Mouse (Mus musculus) embryonic facial prominence, embryonic 14.5 days (tissue): ENCODE data around the gene Got1. TPM values are rescaled to one million over a fixed set of nuclear protein-coding genes. Genes with fewer than 3 reads are reported as not detected.

Source experiments
- ATAC-seq: fragments of 200-750 bp; cut with Nextera tagmentation; 2 replicates; pipeline ENCODE4 v1.8.0; 2017; ENCODE audit warnings: low read depth, moderate number of reproducible peaks, moderate TSS enrichment
- DNase-seq: peaks from one replicate; pipeline ENCODE4 v3.0.0-alpha.2; 2015; ENCODE audit warnings: low spot score
- H3K27ac ChIP-seq: fragments of 300-500 bp; sonication (generic); replicated peaks from 2 replicates; pipeline ENCODE4 v1.5.1; 2014; ENCODE audit warnings: low read depth, mild to moderate bottlenecking, low read length, moderate library complexity
- H3K27me3 ChIP-seq: fragments of 300-500 bp; sonication (generic); replicated peaks from 2 replicates; pipeline ENCODE4 v1.6.1; 2014; ENCODE audit warnings: low read length; ENCODE audit not compliant: control insufficient read depth, insufficient read depth
- H3K36me3 ChIP-seq: fragments of 300-500 bp; sonication (generic); 2 replicates; pipeline ENCODE4 v1.6.1; 2014; ENCODE audit warnings: low read length, mixed read lengths; ENCODE audit not compliant: control insufficient read depth, insufficient read depth
- H3K4me1 ChIP-seq: fragments of 300-500 bp; sonication (generic); 2 replicates; pipeline ENCODE4 v1.6.1; 2014; ENCODE audit warnings: antibody characterized with exemption, low read length; ENCODE audit not compliant: control insufficient read depth, insufficient read depth
- H3K4me2 ChIP-seq: fragments of 300-500 bp; sonication (generic); 2 replicates; pipeline ENCODE4 v1.6.1; 2014; ENCODE audit warnings: low read depth, mild to moderate bottlenecking, low read length, moderate library complexity, mixed read lengths
- H3K4me3 ChIP-seq: fragments of 300-500 bp; sonication (generic); 2 replicates; pipeline ENCODE4 v1.5.1; 2014; ENCODE audit warnings: low read depth, mild to moderate bottlenecking, low read length
- H3K9ac ChIP-seq: fragments of 300-500 bp; sonication (generic); 2 replicates; pipeline ENCODE4 v1.6.1; 2014; ENCODE audit warnings: low read depth, mild to moderate bottlenecking, low read length, moderate library complexity, mixed read lengths
- H3K9me3 ChIP-seq: fragments of 300-500 bp; sonication (generic); 2 replicates; pipeline ENCODE4 v1.6.1; 2016; ENCODE audit warnings: low read length; ENCODE audit not compliant: control insufficient read depth
- WGBS: fragments of 180-500 bp; shearing (Covaris S2); extraction: QIAGEN DNeasy Blood & Tissue Kit; methylation state at CpG from one replicate; pipeline ENCODE4 v1.1.7; 2014; 5-methylcytosine and 5-hydroxymethylcytosine counted together
- polyA plus RNA-seq: library from polyadenylated mRNA; unstranded; fragments of >200 nt; fragmentation: Nextera tagmentation; extraction: Ambion mirVana; gene quantifications from 2 replicates; pipeline ENCODE4 v1.2.1, GENCODE M21; 2014

The Got1 gene
- polyA plus RNA-seq, 1 experiment from 2014 or later, result 33.1 TPM

DNA sequence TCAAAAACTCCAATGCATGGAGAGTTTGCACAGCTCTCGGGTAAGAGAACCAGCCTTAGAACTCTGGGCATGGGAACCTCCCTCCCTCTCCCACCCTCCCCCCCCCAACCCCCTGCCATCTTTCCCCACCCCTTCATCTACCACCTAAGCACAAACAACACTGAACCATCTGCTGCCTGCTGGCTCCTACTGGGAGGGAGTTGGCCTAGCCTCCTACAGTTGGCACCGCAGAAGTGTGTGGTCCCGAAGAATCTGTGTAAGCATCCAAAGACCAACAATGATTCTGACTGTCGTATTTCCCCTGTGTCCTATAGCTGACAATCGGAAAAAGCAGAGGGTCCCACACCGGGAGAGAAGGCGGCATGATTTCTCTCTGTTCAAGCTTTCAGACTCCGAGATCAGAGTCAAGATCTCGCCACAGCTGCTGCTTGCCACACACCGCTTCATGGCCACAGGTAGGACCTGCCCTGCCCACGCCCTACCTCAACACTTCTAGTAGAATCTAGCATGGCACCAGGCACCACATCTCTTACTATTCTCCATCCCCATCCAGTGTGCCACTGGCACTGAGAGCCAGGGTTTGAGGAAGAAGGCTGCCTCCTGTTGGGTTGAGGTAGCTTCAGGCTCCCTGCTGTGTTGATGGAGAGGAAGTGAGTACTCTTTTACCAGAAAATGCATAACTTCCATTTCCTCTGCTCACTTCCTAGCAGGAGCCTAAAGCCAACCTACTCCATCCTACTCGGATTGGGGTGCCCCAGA is 56.3 kb downstream of the Got1 start:
- Histone ChIP-seq H3K4me1 (peaks cover 6% of the 10 kb centered on the region; the same call in 1 of the 2 replicates), H3K4me2 (no peak overlapping the region), H3K27me3 (no peaks in the 10 kb centered on the region), H3K4me3 (no peak overlapping the region), H3K36me3 (no peaks in the 10 kb centered on the region), H3K27ac (no peak overlapping the region), H3K9me3 (no peaks in the 10 kb centered on the region), H3K9ac (no peak overlapping the region)
- 82% methylated on average over 12 of the region's 12 CpGs for WGBS
- DNase-seq (no peak), ATAC-seq (no peak)

GRCm38 (mm10) chr19:43465601-43466255 is 58.7 kb downstream of the Got1 start:
- no peak for ATAC-seq
- no peaks in the 10 kb centered on the region for H3K27me3 ChIP-seq
- no peaks in the 10 kb centered on the region for H3K9me3 ChIP-seq
- H3K36me3 ChIP-seq, result no peaks in the 10 kb centered on the region
- H3K4me2 ChIP-seq, result no peak overlapping the region
- DNase-seq, result no peak
- no peak overlapping the region for H3K9ac ChIP-seq
- 90% methylated on average over 14 of the region's 14 CpGs for WGBS
- H3K4me3 ChIP-seq, result no peak overlapping the region
- peaks cover 6% of the 10 kb centered on the region; the same call in 1 of the 2 replicates for H3K4me1 ChIP-seq
- H3K27ac ChIP-seq, result no peak overlapping the region

GRCm38 (mm10) chr19:43465076-43465475 is 59.3 kb downstream of the Got1 start:
- H3K9ac ChIP-seq, result no peak overlapping the region
- H3K4me2 ChIP-seq, result no peak overlapping the region
- DNase-seq (no peak), ATAC-seq (no peak)
- H3K9me3 ChIP-seq, result no peaks in the 10 kb centered on the region
- no peaks in the 10 kb centered on the region for H3K36me3 ChIP-seq
- 92% methylated on average over 11 of the region's 11 CpGs for WGBS
- peaks cover 6% of the 10 kb centered on the region; the same call in 1 of the 2 replicates for H3K4me1 ChIP-seq
- H3K27me3 ChIP-seq, result no peaks in the 10 kb centered on the region
- H3K4me3 ChIP-seq, result no peak overlapping the region
- H3K27ac ChIP-seq, result no peak overlapping the region

DNA sequence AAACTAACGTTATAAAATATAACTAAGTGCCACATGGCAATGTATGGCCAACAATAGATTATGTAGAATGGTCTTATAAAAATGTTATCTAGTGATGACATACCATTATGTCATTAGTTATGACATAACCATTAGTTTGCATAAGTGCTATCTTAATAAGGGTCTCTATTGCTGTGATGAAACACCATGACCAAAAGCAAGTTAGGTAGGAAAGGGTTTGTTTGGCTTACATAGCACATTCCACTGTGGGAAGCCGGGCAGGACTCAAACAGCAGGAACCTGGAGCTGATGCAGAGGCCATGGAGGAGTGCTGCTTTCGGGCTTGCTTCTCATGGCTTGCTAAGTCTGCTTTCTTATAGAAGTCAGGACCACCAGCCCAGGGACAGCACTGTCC is 60.1 kb downstream of the Got1 start:
- Histone ChIP-seq H3K4me1 (peaks cover 2% of the 10 kb centered on the region; the same call in 1 of the 2 replicates), H3K27ac (no peak overlapping the region), H3K27me3 (no peaks in the 10 kb centered on the region), H3K9ac (no peak overlapping the region), H3K36me3 (no peaks in the 10 kb centered on the region), H3K4me2 (no peak overlapping the region), H3K9me3 (no peaks in the 10 kb centered on the region), H3K4me3 (no peak overlapping the region)
- WGBS, result 71% methylated on average over 3 of the region's 3 CpGs
- DNase-seq (no peak), ATAC-seq (no peak)

DNA sequence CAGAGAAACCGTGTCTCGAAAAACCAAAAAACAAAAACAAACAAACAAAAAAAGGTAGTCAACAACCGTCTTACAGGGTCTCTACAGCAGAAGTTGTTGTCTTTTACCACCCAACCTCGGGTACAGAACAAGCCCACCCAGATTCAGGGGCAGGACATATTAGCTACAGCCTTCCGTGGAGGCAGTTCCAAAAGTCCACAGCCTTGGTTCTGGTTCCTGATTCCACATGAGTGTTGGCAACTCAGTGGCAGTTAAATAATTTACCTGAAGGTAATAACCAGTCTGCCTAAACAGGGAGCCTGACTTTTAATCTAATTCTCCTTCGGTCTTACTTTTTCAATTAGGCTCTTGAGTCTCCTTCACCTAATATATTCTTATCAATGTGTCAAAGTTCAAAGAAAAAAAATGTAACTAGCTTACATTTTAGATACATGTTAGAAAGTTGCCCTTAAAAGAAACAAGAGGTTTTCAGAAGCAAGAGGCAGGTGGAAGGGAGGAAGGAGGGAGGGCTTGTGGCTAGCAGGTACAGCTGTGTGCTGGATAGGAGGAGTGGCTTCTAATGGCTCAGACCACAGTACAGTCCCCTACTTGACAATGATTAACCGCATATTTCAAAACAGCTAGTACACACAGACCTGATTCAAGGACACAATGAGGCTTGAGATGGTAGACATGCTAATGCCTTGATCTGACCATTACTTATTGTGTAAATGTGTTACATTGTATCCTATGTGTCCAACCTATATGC is 60.7 kb downstream of the Got1 start:
- ATAC-seq, result no peak
- WGBS, result 85% methylated on average over 7 of the region's 7 CpGs
- H3K4me3 ChIP-seq, result no peak overlapping the region
- H3K9ac ChIP-seq, result no peak overlapping the region
- no peak overlapping the region for H3K27ac ChIP-seq
- no peak overlapping the region for H3K4me2 ChIP-seq
- H3K36me3 ChIP-seq, result no peaks in the 10 kb centered on the region
- H3K9me3 ChIP-seq, result no peaks in the 10 kb centered on the region
- DNase-seq, result no peak
- H3K4me1 ChIP-seq, result no peaks in the 10 kb centered on the region; the same call in 1 of the 2 replicates
- no peaks in the 10 kb centered on the region for H3K27me3 ChIP-seq

DNA sequence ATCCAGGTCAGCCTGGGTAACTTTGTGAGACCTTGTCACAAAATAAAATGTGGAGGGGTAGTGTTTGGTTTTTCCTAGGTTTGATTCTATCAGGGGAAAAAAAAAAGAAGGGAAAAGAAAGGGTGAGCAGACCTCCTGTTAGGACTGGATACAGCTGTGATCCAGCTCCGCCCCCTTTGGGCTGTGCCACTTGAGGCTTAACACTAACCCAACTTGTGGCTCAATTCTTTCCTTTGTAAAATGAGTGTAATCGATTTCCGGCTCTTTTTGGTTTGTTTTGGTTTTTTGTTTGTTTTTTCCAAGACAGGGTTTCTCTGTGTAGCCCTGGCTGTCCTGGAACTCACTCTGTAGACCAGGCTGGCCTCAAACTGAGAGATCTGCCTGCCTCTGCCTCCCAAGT is 62.3 kb downstream of the Got1 start:
- 84% methylated on average over 3 of the region's 3 CpGs for WGBS

GRCm38 (mm10) chr19:43460481-43460880 is 63.9 kb downstream of the Got1 start:
- H3K9me3 ChIP-seq, result no peaks in the 10 kb centered on the region
- H3K27ac ChIP-seq, result no peak overlapping the region; the same call in 1 of the 2 replicates
- ATAC-seq, result no peak
- no peaks in the 10 kb centered on the region for H3K27me3 ChIP-seq
- H3K36me3 ChIP-seq, result no peaks in the 10 kb centered on the region
- DNase-seq, result no peak
- no peaks in the 10 kb centered on the region; the same call in 1 of the 2 replicates for H3K4me1 ChIP-seq
- no peak overlapping the region for H3K4me3 ChIP-seq
- 81% methylated on average over 12 of the region's 12 CpGs for WGBS
- H3K4me2 ChIP-seq, result no peak overlapping the region
- H3K9ac ChIP-seq, result no peak overlapping the region

More for the DNA sequence above, 62.3 kb downstream of the Got1 start:
- Histone ChIP-seq H3K4me1 (no peaks in the 10 kb centered on the region; the same call in 1 of the 2 replicates), H3K27me3 (no peaks in the 10 kb centered on the region), H3K27ac (no peak overlapping the region), H3K9ac (no peak overlapping the region), H3K4me3 (no peak overlapping the region), H3K4me2 (no peak overlapping the region), H3K36me3 (no peaks in the 10 kb centered on the region), H3K9me3 (no peaks in the 10 kb centered on the region)
- ATAC-seq, result no peak
- no peak for DNase-seq

DNA sequence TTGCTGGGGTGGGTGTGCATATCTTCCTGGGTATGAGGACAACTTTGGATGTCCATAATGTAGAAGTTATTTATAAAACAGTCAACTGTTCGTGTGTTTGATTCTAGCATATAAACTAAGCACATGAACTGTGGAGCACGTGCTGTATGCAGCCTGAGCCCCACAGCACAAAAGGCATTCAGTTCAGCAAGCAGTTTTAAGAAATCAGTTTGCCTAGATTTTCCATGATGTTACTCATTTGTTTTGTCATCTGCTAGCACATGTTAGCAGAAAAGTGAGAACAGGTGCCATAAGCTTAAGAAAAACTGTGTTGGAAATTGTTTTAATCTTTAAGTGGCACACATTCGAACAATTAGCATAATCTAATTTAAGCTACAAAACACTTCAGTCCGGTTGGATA is 64.5 kb downstream of the Got1 start:
- Histone ChIP-seq H3K27me3 (no peaks in the 10 kb centered on the region), H3K4me2 (no peak overlapping the region), H3K27ac (no peak overlapping the region), H3K9ac (no peak overlapping the region), H3K9me3 (no peaks in the 10 kb centered on the region), H3K4me3 (no peak overlapping the region), H3K36me3 (no peaks in the 10 kb centered on the region), H3K4me1 (no peaks in the 10 kb centered on the region; the same call in 1 of the 2 replicates)
- ATAC-seq, result no peak
- whole genome bisulfite sequencing, result 44% methylated on average over 4 of the region's 4 CpGs
- DNase-seq, result no peak
